ENCODE assay signal across 9 mouse cellular contexts in genomic region chr2:173349510-173349909, GRCm38 (mm10).
DNase-seq lines count a peak whose midpoint lies in the region; ATAC-seq lines count a peak whose summit lies in the region.
"Had no signal": no experiment of that assay in that cellular context is flagged by ENCODE, and none has a peak within 500 bp of the region (broad histone marks: within the 10 kb centered on the region; RNA-seq: fewer than 3 reads in every experiment).

No protein-coding gene starts in this region.

- peak; percentile 29 for DNase-seq in 416B (ENCODE audit: low read depth)
- DNase-seq in CD4-positive, CD25-positive, alpha-beta regulatory T cell, adult 2 months (ENCODE audit: low read depth, low spot score) = peak; percentile 84
- peak; percentile 87 for DNase-seq in naive thymus-derived CD4-positive, alpha-beta T cell, adult 2 months (ENCODE audit: low read depth)
- no peak for DNase-seq in layer of hippocampus, adult 11-12 months (ENCODE audit: low spot score)
- no peak for DNase-seq in layer of hippocampus, adult 9-10 months (ENCODE audit: low spot score)
- no peak for DNase-seq in adrenal gland, postnatal 10 days
- DNase-seq: cerebellum, postnatal 14 days; lung, postnatal 14 days had no signal

- peak; percentile 60 to 75 for ATAC-seq in hematopoietic stem cell, adult 5-6 weeks (replicated peaks in 1 of 2; ENCODE audit: insufficient read depth in 1 of 2, low FRiP score in 2 of 2, low TSS enrichment in 1 of 2, low read depth in 1 of 2, poor library complexity in 2 of 2, severe bottlenecking in 2 of 2)

Comparison
In these comparisons a context has a peak if more than half of its experiments do, and no peak if none do; other contexts are left out.
1. DNase-seq: peak in 416B (single experiment), CD4-positive, CD25-positive, alpha-beta regulatory T cell, adult 2 months (single experiment) and naive thymus-derived CD4-positive, alpha-beta T cell, adult 2 months (single experiment); none in layer of hippocampus, adult 11-12 months (single experiment), layer of hippocampus, adult 9-10 months (single experiment) and adrenal gland, postnatal 10 days (single experiment).